Mouse (Mus musculus) frontal cortex, adult (tissue): ENCODE measurements at regions not wholly inside any gene's neighbourhood (a gene's known extent, or its start where the extent isn't known, plus 50 kb on each side); places are given as distances from the start of the nearest gene placed in this dataset.

ENCODE experiments used
- ATAC-seq: cut with Nextera tagmentation; 2 replicates; pipeline ENCODE4 v1.9.2; 2017; ENCODE audit warnings: mild to moderate bottlenecking, moderate library complexity, mixed read lengths; ENCODE audit not compliant: low TSS enrichment

- ATAC-seq, result 0 out of 2 replicates have a peak, but pooled peaks have one; percentile 44
These were observed 54.2 kb downstream of the Gjd2 start for GRCm38 (mm10) chr2:113959025-113959767.

- no peak for ATAC-seq
These were observed 60.9 kb downstream of the Gjd2 start for GRCm38 (mm10) chr2:113952480-113952879.

GRCm38 (mm10) chr2:113949296-113949990 is 64.0 kb downstream of the Gjd2 start:
- peak; percentile 64 for ATAC-seq

- ATAC-seq, result no peak
These were observed 81.7 kb downstream of the Gjd2 start for GRCm38 (mm10) chr2:113931689-113932088.

- ATAC-seq, result no peak
These were observed 82.5 kb downstream of the Gjd2 start for GRCm38 (mm10) chr2:113930948-113931347.

- ATAC-seq, result no peak
These were observed 81.2 kb upstream of the Arhgap11a start for GRCm38 (mm10) chr2:113929650-113930049.

GRCm38 (mm10) chr2:113924138-113924537 is 75.7 kb upstream of the Arhgap11a start:
- ATAC-seq, result no peak

GRCm38 (mm10) chr2:113918913-113919312 is 70.5 kb upstream of the Arhgap11a start:
- ATAC-seq, result no peak

- ATAC-seq, result no peak
These were observed 65.8 kb upstream of the Arhgap11a start for GRCm38 (mm10) chr2:113914248-113914647.

- ATAC-seq, result no peak
These were observed 62.7 kb upstream of the Arhgap11a start for GRCm38 (mm10) chr2:113911188-113911587.

- ATAC-seq, result no peak
These were observed 61.0 kb upstream of the Arhgap11a start for GRCm38 (mm10) chr2:113909502-113909901.

GRCm38 (mm10) chr2:113908636-113909035 is 60.2 kb upstream of the Arhgap11a start:
- no peak for ATAC-seq

GRCm38 (mm10) chr2:113904414-113904813 is 56.0 kb upstream of the Arhgap11a start:
- no peak for ATAC-seq

- no peak for ATAC-seq
These were observed 55.4 kb upstream of the Arhgap11a start for GRCm38 (mm10) chr2:113903865-113904264.

GRCm38 (mm10) chr2:113903006-113903545 is 54.6 kb upstream of the Arhgap11a start:
- ATAC-seq, result no peak

- ATAC-seq, result no peak
These were observed 53.9 kb upstream of the Arhgap11a start for GRCm38 (mm10) chr2:113902406-113902805.

GRCm38 (mm10) chr2:113900496-113900895 is 52.0 kb upstream of the Arhgap11a start:
- ATAC-seq, result no peak

- ATAC-seq, result no peak
These were observed 50.3 kb upstream of the Arhgap11a start for GRCm38 (mm10) chr2:113898747-113899146.
